ENCODE assay signal across 9 mouse cellular contexts in the genomic region with DNA sequence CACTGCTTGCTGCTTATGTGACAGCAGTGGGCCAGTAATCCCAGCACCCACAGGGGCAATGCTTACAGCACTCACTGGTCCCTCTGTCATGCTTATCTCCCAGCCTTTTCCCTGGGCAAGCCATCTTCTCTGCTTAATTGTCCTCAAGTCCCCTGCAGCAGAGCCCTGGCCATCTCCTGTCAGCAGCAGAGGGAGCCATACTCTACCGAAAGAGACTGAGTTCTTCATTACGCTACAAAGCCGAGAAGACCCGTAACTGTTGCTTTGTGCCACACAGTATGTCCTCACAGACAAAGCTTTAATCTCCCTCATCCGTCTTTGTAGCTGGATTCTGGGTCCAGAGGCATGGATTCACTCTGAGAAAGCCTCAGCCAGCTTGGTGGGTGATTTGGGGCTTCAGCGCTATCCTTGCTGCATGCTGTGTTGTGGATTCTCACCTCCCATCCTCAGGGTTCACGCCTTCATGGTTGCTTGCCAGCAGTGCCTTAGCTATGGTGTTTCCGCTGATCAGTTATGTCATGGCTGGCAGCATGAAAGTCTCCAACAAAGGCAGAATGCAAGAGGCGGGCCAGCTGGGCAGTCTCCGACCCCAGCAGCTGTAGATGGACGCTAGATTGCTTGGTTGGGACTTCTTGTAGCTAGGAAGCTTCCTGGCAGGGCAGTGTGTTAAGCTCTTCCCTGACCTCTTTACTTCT. TPM values are rescaled to one million over a fixed set of nuclear protein-coding genes. Genes with fewer than 3 reads are reported as not detected.
DNase-seq lines count a peak whose midpoint lies in the region; ATAC-seq and TF ChIP-seq lines count a peak whose summit lies in the region.
"Had no signal": no experiment of that assay in that cellular context is flagged by ENCODE, and none has a peak within 500 bp of the region (broad histone marks: within the 10 kb centered on the region; RNA-seq: fewer than 3 reads in every experiment).

No protein-coding gene starts in this region.

- TF ChIP-seq POLR2A in kidney, adult 2 months (IDR thresholded peaks at IDR 0.05; ENCODE audit: low read depth, low read length), result no peak

- no peak overlapping the region for H3K4me3 ChIP-seq in kidney, adult 2 months (ENCODE audit: insufficient read depth, low read depth, low read length)
- H3K4me3 ChIP-seq: liver, embryonic 13.5 days; neural tube, embryonic 12.5 days had no signal

- 70% methylated on average over 11 of the region's 11 CpGs for WGBS in kidney, adult 2 months

- H3K27ac ChIP-seq in kidney, adult 2 months (ENCODE audit: insufficient read depth, low read depth, low read length), result no peak overlapping the region
- H3K27ac ChIP-seq: liver, embryonic 13.5 days; neural tube, embryonic 12.5 days had no signal

- H3K27me3 ChIP-seq in kidney, adult 2 months (replicated peaks; ENCODE audit: control insufficient read depth, insufficient read depth, low read length), result no peaks in the 10 kb centered on the region
- H3K27me3 ChIP-seq: liver, embryonic 13.5 days; neural tube, embryonic 12.5 days had no signal

- no peaks in the 10 kb centered on the region for H3K36me3 ChIP-seq in kidney, adult 2 months (ENCODE audit: control insufficient read depth, insufficient read depth, low read length)
- H3K36me3 ChIP-seq: liver, embryonic 13.5 days; neural tube, embryonic 12.5 days had no signal

- intact Hi-C loops in gastrocnemius, postnatal 14 days (cut with DNase I; ENCODE audit: low total_unique reads), result no loop called here

- no peaks in the 10 kb centered on the region for H3K4me1 ChIP-seq in kidney, adult 2 months (ENCODE audit: control insufficient read depth, insufficient read depth, low read length)
- H3K4me1 ChIP-seq: neural tube, embryonic 12.5 days had no signal

- no peak for ATAC-seq in erythroid progenitor cell, adult 5-6 weeks (replicated peaks; ENCODE audit: low FRiP score, poor library complexity, severe bottlenecking)

- no peak for TF ChIP-seq CTCF in kidney, adult 2 months (conservative IDR thresholded peaks at IDR 0.05; ENCODE audit: insufficient read depth, insufficient read length, low read depth, low read length)

- peak; percentile 12 to 34 for DNase-seq in kidney, postnatal 4 days
- DNase-seq in kidney, adult 2 months, result no peak
- peak; percentile 75 for DNase-seq in brain, adult 2 months (ENCODE audit: low read depth, low spot score)
- DNase-seq in gastrocnemius, postnatal 14 days, result peak; percentile 26
- peak; percentile 27 to 71 for DNase-seq in lung, postnatal 4 days
- no peak for DNase-seq in adrenal gland, postnatal 4 days (ENCODE audit: low spot score in 2 of 2)
- DNase-seq: liver, embryonic 13.5 days had no signal

RNA-seq across cellular contexts. Expression of a gene that starts 3.5 kb away (rescaled TPM):
- 56.9 and 57.4 TPM in 2 replicates for polyA plus RNA-seq in kidney, adult 2 months (2012; rRNA removed)
- 100 to 1,000 TPM; 109 to 122 TPM for total RNA-seq in gastrocnemius, postnatal 14 days (2021)
- 100 to 1,000 TPM; 104 to 117 TPM for total RNA-seq in adrenal gland, postnatal 4 days (2021)
- 75.3 and 96.4 TPM in 2 replicates for total RNA-seq in erythroid progenitor cell, adult 5-6 weeks (2015; ENCODE audit: low replicate concordance)
- 31.2 TPM in 1 of 2 replicates, not detected in the other for total RNA-seq in erythroid progenitor cell, adult 5-6 weeks (2017; ENCODE audit: low replicate concordance)

Comparison
In these comparisons a context has a peak if more than half of its experiments do, and no peak if none do; other contexts are left out.
1. DNase-seq: peak in kidney, postnatal 4 days (2 of 2), brain, adult 2 months (single experiment), gastrocnemius, postnatal 14 days (single experiment) and lung, postnatal 4 days (2 of 2); none in kidney, adult 2 months (single experiment) and adrenal gland, postnatal 4 days (0 of 2).